Comparison of ENCODE assay signal across 18 mouse cellular contexts in the genomic region with DNA sequence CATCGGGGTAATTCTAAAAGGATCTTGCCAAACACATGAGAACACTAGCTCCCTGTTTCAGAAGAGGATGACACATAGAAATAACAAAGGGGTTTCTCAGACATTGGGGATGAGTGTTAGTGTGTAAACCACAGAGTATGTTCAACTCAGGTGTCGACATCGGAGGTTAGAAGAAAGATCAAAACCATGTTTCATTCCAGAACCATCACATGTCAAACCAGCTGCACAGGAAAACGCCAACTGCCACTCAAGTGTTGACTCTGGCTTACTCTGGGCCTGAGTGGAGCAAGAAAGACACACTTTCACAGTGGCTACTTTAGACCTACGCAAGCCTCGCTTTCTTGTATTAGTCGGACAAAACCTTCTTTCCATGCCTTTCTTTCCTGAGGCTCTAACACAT.
A peak's percentile ranks its signal among the peaks of the same experiment; 100 is the strongest.
DNase-seq lines count a peak whose midpoint lies in the region.
"Had no signal": no experiment of that assay in that cellular context is flagged by ENCODE, and none has a peak within 500 bp of the region (broad histone marks: within the 10 kb centered on the region; RNA-seq: fewer than 3 reads in every experiment).

No protein-coding gene starts in this region.

- peak; percentile 11 for DNase-seq in lung, postnatal 36 days
- no peak for DNase-seq in lung, postnatal 4 days
- DNase-seq in thymus, postnatal 10 days (ENCODE audit: low spot score in 2 of 2) = peak; percentile 5 to 8
- no peak for DNase-seq in thymus, postnatal 14 days
- peak; percentile 4 for DNase-seq in 3T3-L1 (ENCODE audit: low read depth, low spot score)
- DNase-seq in fat pad, adult 2 months (ENCODE audit: extremely low read depth, low read depth, low spot score) = peak; percentile 13
- no peak for DNase-seq in kidney, adult 9 months
- no peak for DNase-seq in adrenal gland, postnatal 10 days
- DNase-seq: adrenal gland, adult 8-10 months; adrenal gland, postnatal 25 days; B cell, adult 2 months; cerebellum, adult 11 months; cerebellum, adult 18-20 months; cerebellum, adult 8-10 months; cerebellum, postnatal 14 days; cerebellum, postnatal 36 days; embryo, embryonic 11 days; forebrain, postnatal 0 days had no signal

Comparison
In these comparisons a context has a peak if more than half of its experiments do, and no peak if none do; other contexts are left out.
1. DNase-seq: peak in lung, postnatal 36 days (single experiment), thymus, postnatal 10 days (2 of 2), 3T3-L1 (single experiment) and fat pad, adult 2 months (single experiment); none in lung, postnatal 4 days (0 of 2), thymus, postnatal 14 days (single experiment), kidney, adult 9 months (single experiment) and adrenal gland, postnatal 10 days (single experiment).